Mouse (Mus musculus) heart, embryonic 15.5 days (tissue): Measurements from ENCODE around the gene Dus1l. TPM values are rescaled to one million over a fixed set of nuclear protein-coding genes. Genes with fewer than 3 reads are reported as not detected.
"Not testable (repeated sequence)": the region's sequence is repeated elsewhere in the genome, so short reads cannot be mapped to it uniquely, and the experiment has no call there.

Experiments used
- ATAC-seq: fragments of 200-750 bp; cut with Nextera tagmentation; replicated peaks from 2 replicates; pipeline ENCODE4 v1.8.0; 2017; ENCODE audit warnings: low read depth, moderate TSS enrichment; ENCODE audit not compliant: insufficient number of reproducible peaks, insufficient read depth, low FRiP score
- H3K27ac ChIP-seq: fragments of 300-500 bp; sonication (generic); 2 replicates; pipeline ENCODE4 v1.5.1; 2015; ENCODE audit warnings: mild to moderate bottlenecking, inconsistent platforms
- H3K27me3 ChIP-seq: fragments of 300-500 bp; sonication (generic); 2 replicates; pipeline ENCODE4 v1.6.1; 2015; ENCODE audit warnings: inconsistent platforms
- H3K36me3 ChIP-seq: fragments of 300-500 bp; sonication (generic); 2 replicates; pipeline ENCODE4 v1.6.1; 2015; ENCODE audit warnings: mild to moderate bottlenecking, inconsistent platforms
- H3K4me1 ChIP-seq: fragments of 300-500 bp; sonication (generic); replicated peaks from 2 replicates; pipeline ENCODE4 v1.6.1; 2015; ENCODE audit warnings: inconsistent platforms
- H3K4me2 ChIP-seq: fragments of 300-500 bp; sonication (generic); 2 replicates; pipeline ENCODE4 v1.6.1; 2015; ENCODE audit warnings: inconsistent platforms, mild to moderate bottlenecking, moderate library complexity
- H3K4me3 ChIP-seq: fragments of 300-500 bp; sonication (generic); 2 replicates; pipeline ENCODE4 v1.5.1; 2015; ENCODE audit warnings: mild to moderate bottlenecking, inconsistent platforms
- H3K9ac ChIP-seq: fragments of 300-500 bp; sonication (generic); 2 replicates; pipeline ENCODE4 v1.6.1; 2015; ENCODE audit warnings: mild to moderate bottlenecking, inconsistent platforms
- H3K9me3 ChIP-seq: fragments of 300-500 bp; sonication (generic); replicated peaks from 2 replicates; pipeline ENCODE4 v1.6.1; 2016; ENCODE audit warnings: inconsistent platforms
- WGBS: fragments of 180-500 bp; shearing (Covaris S2); methylation state at CpG from one replicate; pipeline ENCODE4 v1.1.7; 2015; ENCODE audit warnings: mixed read lengths; 5-methylcytosine and 5-hydroxymethylcytosine counted together
- polyA plus RNA-seq: library from polyadenylated mRNA; unstranded; fragments of >200 nt; fragmentation: Nextera tagmentation; extraction: Ambion mirVana; gene quantifications from 2 replicates; pipeline ENCODE4 v1.2.1, GENCODE M21; 2015

Dus1l gene
- polyA plus RNA-seq, 1 experiment from 2014 or later, result 36.9 TPM

DNA sequence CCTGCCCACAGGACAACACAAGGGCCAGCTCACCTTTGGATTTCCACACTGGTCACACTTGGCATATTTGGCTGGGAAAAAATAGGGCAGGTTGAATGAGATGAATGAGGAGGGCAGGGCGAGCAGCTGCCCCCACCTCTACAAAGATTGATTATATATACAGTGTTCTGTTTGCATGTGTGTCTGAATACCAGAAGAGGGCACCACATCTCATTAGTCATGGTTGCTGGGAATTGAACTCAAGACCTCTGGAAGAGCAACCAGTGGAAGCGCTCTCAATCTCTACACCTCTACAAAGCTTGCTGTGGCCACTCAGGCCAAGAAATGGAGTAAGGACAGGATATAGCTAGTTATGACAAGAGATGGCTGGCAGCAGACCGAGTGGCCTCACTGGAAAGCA, 6.4 kb downstream of the Dus1l start:
- Histone ChIP-seq H3K9me3 (no peaks in the 10 kb centered on the region), H3K9ac (no peak overlapping the region), H3K27ac (no peak overlapping the region), H3K4me2 (no peak overlapping the region), H3K4me3 (no peak overlapping the region), H3K27me3 (no peaks in the 10 kb centered on the region), H3K4me1 (peaks cover 11% of the 10 kb centered on the region), H3K36me3 (peaks cover 77% of the 10 kb centered on the region)
- no peak for ATAC-seq
- 84% methylated on average over 3 of the region's 3 CpGs for WGBS

DNA sequence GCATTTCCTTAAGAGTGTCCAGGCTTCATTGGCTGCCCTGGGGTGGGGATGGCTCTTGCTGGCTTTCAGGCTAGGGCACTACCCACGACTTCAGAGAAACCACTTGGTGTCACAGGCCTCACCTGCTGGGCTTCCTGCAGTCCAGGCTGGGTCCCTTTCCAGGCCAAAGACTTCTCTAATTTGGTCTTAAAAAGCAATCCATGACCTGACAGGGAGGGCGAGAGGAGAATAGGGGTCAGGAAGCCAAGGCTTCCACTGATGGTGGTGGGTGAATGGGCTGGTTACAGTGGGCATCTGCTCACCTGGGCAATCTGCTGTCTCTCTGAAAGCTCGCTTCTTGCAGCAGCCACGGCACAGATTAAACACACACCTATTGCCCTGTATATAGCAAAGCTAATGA, 6.8 kb downstream of the Dus1l start:
- peaks cover 73% of the 10 kb centered on the region for H3K36me3 ChIP-seq
- no peaks in the 10 kb centered on the region for H3K27me3 ChIP-seq
- H3K4me1 ChIP-seq, result peaks cover 9% of the 10 kb centered on the region
- H3K27ac ChIP-seq, result no peak overlapping the region
- WGBS, result 82% methylated on average over 4 of the region's 4 CpGs
- H3K9ac ChIP-seq, result no peak overlapping the region
- no peak overlapping the region for H3K4me3 ChIP-seq
- ATAC-seq, result no peak
- H3K4me2 ChIP-seq, result no peak overlapping the region
- H3K9me3 ChIP-seq, result no peaks in the 10 kb centered on the region

DNA sequence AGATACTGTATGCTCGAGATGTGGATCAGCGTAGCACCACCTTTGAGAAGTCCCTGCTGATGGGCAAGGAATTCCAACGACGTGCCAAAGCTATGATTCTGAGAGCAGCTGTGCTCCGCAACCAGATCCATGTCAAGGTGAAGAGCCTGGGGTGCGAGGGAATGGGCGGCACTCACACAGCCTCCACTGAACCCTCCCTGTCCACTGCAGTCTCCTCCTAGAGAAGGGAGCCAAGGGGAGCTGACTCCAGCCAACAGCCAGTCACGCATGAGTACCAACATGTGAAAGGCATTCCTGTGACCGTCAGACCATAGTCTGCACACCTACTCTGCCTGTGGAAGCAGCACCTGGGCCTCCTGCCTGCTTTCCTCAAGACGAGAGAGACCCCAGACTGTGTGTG, 7.7 kb downstream of the Dus1l start:
- H3K9me3 ChIP-seq, H3K4me2 ChIP-seq, ATAC-seq, H3K4me3 ChIP-seq, H3K27ac ChIP-seq, H3K9ac ChIP-seq, H3K27me3 ChIP-seq: not testable (repeated sequence)
- Histone ChIP-seq H3K4me1 (peaks cover 12% of the 10 kb centered on the region), H3K36me3 (peaks cover 71% of the 10 kb centered on the region)
- 84% methylated on average over 9 of the region's 10 CpGs for WGBS

DNA sequence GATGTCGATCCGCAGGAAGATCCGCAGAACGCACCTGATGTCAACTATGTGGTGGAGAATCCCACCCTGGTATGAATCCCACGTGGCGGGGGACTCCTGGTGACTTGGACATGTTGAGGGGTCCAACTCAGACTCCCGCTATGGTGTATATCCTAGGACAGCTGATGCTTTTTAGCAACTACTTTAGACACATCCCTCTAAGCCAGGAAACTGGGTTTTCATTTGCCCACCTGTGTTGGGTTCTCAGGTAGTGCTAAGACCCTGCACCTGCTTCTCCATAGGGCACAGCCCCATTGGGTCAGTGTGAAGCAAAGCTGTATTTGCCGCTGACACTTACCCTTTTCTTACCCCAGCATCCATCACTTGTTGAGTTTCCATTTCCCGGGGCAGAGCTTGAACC, 11.1 kb downstream of the Dus1l start:
- 33% methylated on average over 9 of the region's 9 CpGs for WGBS
- peaks cover 15% of the 10 kb centered on the region for H3K4me1 ChIP-seq
- no peak for ATAC-seq
- H3K9ac ChIP-seq, result peak overlapping the region; percentile 85
- H3K27me3 ChIP-seq, result no peaks in the 10 kb centered on the region
- H3K27ac ChIP-seq, result no peak overlapping the region
- peaks cover 46% of the 10 kb centered on the region for H3K36me3 ChIP-seq
- H3K4me2 ChIP-seq, result peak overlapping the region; percentile 97
- no peaks in the 10 kb centered on the region for H3K9me3 ChIP-seq
- peak overlapping the region; percentile 95 for H3K4me3 ChIP-seq

- Histone ChIP-seq H3K4me1 (peaks cover 15% of the 10 kb centered on the region), H3K9me3 (no peaks in the 10 kb centered on the region), H3K27ac (peak within 1 kb of the TSS; percentile 48), H3K4me2 (peak within 1 kb of the TSS; percentile 97), H3K27me3 (no peaks in the 10 kb centered on the region), H3K9ac (peak within 1 kb of the TSS; percentile 85), H3K4me3 (peak within 1 kb of the TSS; percentile 95), H3K36me3 (peaks cover 37% of the 10 kb centered on the region)
- peak; percentile 78 for ATAC-seq
- WGBS, result 0% methylated on average over 107 of the region's 107 CpGs
Measured at GRCm38 (mm10) chr11:120784064-120784791, 12.0 kb downstream of the Dus1l start, which contains the start of the genes Rfng and Gps1. Gene Rfng, minus strand, starts transcription at chr11:120784207. Gene Gps1, plus strand, starts transcription at chr11:120784272.

DNA sequence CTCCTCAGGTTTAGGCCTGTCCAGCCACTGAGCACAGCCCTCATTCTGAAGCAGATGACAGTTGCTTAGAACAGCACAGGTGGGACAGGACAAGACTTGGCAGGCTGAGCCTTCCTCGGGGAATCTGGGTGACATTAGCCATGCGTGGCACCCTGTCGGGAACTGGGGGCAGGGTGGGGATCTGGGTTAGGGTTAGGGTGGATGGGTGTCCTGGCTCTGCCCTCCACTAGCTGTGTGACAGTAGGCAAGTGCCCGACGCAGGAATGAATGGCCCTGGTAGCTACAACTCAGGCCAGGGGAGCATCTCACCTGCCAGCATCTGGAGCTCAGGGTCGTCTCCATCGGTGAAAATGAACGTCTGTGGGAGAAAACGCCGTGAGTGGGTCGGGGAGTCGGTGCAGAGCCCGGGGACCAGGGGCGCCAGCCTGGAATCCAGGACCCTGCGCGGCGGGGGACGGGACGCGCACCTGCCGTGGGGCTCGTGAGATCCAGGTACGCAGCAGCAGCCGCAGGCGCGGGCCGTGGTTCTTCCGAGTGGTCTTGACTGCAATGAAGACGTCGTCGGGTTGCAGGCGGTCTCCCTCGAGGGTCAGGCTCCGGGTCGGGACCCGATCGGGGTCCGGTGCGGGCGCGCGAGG, 12.7 kb downstream of the Dus1l start:
- WGBS, result 1% methylated on average over 42 of the region's 42 CpGs
- 0 out of 2 replicates have a peak, but pooled peaks have one; percentile 1 for ATAC-seq

GRCm38 (mm10) chr11:120781361-120781760, 14.8 kb downstream of the Dus1l start:
- Histone ChIP-seq H3K4me1 (peaks cover 15% of the 10 kb centered on the region), H3K36me3 (peaks cover 12% of the 10 kb centered on the region; the same call in 1 of the 2 replicates)
- H3K27me3 ChIP-seq, H3K9ac ChIP-seq, ATAC-seq, H3K4me2 ChIP-seq, H3K4me3 ChIP-seq, H3K9me3 ChIP-seq, H3K27ac ChIP-seq: not testable (repeated sequence)
- WGBS, result 92% methylated on average over 6 of the region's 6 CpGs

More for the DNA sequence above, 12.7 kb downstream of the Dus1l start:
- Histone ChIP-seq H3K9ac (peak overlapping the region; percentile 85), H3K4me2 (peak overlapping the region; percentile 97), H3K27me3 (no peaks in the 10 kb centered on the region), H3K36me3 (peaks cover 33% of the 10 kb centered on the region), H3K4me3 (peak overlapping the region; percentile 95), H3K27ac (peak overlapping the region; percentile 48), H3K4me1 (peaks cover 15% of the 10 kb centered on the region), H3K9me3 (no peaks in the 10 kb centered on the region)

- H3K4me1 ChIP-seq, result peaks cover 11% of the 10 kb centered on the region
- 93% methylated on average over 1 of the region's 1 CpGs for WGBS
- no peak overlapping the region for H3K4me2 ChIP-seq
- no peak overlapping the region for H3K27ac ChIP-seq
- no peaks in the 10 kb centered on the region for H3K9me3 ChIP-seq
- H3K36me3 ChIP-seq, result peaks cover 8% of the 10 kb centered on the region; the same call in 1 of the 2 replicates
- no peaks in the 10 kb centered on the region; the same call in 1 of the 2 replicates for H3K27me3 ChIP-seq
- H3K9ac ChIP-seq, result no peak overlapping the region
- no peak for ATAC-seq
- no peak overlapping the region for H3K4me3 ChIP-seq
Measured at GRCm38 (mm10) chr11:120779876-120780275, 16.3 kb downstream of the Dus1l start.

- H3K4me2 ChIP-seq, result no peak overlapping the region
- peaks cover 8% of the 10 kb centered on the region; the same call in 1 of the 2 replicates for H3K36me3 ChIP-seq
- H3K27me3 ChIP-seq, result peaks cover 4% of the 10 kb centered on the region; the same call in 1 of the 2 replicates
- H3K9me3 ChIP-seq, result no peaks in the 10 kb centered on the region
- H3K4me1 ChIP-seq, result 0 out of 2 replicates have a peak, but pooled peaks cover 3% of the 10 kb centered on the region
- H3K4me3 ChIP-seq, result no peak overlapping the region
- H3K27ac ChIP-seq, result no peak overlapping the region
- 35% methylated on average over 6 of the region's 6 CpGs for WGBS
- no peak overlapping the region for H3K9ac ChIP-seq
- ATAC-seq, result no peak
Measured at GRCm38 (mm10) chr11:120777123-120777522, 19.1 kb downstream of the Dus1l start.

DNA sequence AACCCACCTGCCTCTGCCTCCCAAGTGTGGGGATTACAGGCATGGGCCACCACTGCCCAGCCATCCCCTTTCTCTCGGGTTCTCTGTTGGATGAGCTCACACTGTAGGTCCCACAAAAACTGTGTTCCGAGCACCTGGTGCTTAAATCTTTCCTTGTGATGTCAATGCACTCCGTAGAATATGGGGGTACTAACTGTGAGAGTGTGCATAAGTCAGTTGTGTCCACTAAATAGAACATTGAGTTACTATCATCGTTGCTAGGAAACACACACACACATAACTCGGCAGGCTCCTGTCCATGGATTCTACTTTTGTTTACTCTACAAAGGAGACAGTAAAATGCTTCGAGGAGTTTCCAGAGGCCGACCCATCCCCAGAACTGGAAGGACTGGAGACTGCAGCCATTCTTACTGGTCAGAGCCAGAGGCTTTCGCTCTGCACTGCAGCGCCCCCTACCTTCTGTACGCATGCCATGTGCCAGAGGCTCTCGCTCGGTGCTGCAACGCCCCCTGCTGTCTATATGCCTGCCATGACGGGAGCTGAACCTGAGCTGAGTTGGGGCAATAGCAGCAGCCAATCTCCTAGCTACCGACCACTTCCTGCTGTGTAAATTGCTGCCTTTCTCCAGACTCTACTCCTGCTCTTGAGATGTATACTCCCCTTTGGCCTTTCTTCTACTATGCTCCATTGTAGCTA, 20.3 kb downstream of the Dus1l start:
- no peak overlapping the region for H3K4me2 ChIP-seq
- 0 out of 2 replicates have a peak, but pooled peaks cover 4% of the 10 kb centered on the region for H3K36me3 ChIP-seq
- WGBS, result 23% methylated on average over 15 of the region's 15 CpGs
- peaks cover 4% of the 10 kb centered on the region; the same call in 1 of the 2 replicates for H3K27me3 ChIP-seq
- H3K9me3 ChIP-seq, result no peaks in the 10 kb centered on the region
- peak; percentile 84 for ATAC-seq
- no peak overlapping the region for H3K9ac ChIP-seq
- no peak overlapping the region for H3K27ac ChIP-seq
- H3K4me3 ChIP-seq, result no peak overlapping the region
- 0 out of 2 replicates have a peak, but pooled peaks cover 3% of the 10 kb centered on the region for H3K4me1 ChIP-seq
